Comparison of ENCODE assay signal across 25 mouse cellular contexts in the genomic region with DNA sequence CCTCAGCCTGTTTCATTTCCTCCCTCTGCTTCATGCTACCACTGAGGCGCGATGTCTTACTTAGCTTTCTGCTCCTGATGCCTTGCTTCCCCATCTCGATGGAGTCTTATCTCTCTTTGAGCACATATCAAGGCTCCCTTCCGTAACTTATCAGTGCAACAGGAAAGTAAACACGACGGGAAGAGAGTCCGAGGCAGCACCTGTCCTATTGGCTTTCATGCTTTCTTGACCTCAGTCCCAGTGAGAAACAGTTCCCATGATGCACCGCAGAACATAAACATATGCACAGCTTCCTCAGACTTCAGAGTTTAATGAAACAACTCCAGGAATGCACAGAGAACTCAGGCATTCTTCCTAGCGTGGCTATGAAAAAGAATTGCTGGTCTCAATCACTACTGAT.
A peak's percentile ranks its signal among the peaks of the same experiment; 100 is the strongest.
DNase-seq lines count a peak whose midpoint lies in the region; ATAC-seq and TF ChIP-seq lines count a peak whose summit lies in the region.
"Had no signal": no experiment of that assay in that cellular context is flagged by ENCODE, and none has a peak within 500 bp of the region (broad histone marks: within the 10 kb centered on the region; RNA-seq: fewer than 3 reads in every experiment).

No protein-coding gene starts in this region.

- no peaks in the 10 kb centered on the region for H3K27me3 ChIP-seq in heart, embryonic 11.5 days (ENCODE audit: control insufficient read depth, insufficient read depth, low read length)
- no peaks in the 10 kb centered on the region for H3K27me3 ChIP-seq in heart, adult 2 months (ENCODE audit: control insufficient read depth, insufficient read depth, low read length)
- H3K27me3 ChIP-seq in liver, embryonic 13.5 days = no peaks in the 10 kb centered on the region
- no peaks in the 10 kb centered on the region for H3K27me3 ChIP-seq in liver, embryonic 12.5 days (replicated peaks)
- no peaks in the 10 kb centered on the region for H3K27me3 ChIP-seq in intestine, postnatal 0 days (replicated peaks; ENCODE audit: control insufficient read depth, insufficient read depth, low read length)
- H3K27me3 ChIP-seq: CH12.LX; forebrain, embryonic 13.5 days; hindbrain, embryonic 12.5 days; neural tube, embryonic 15.5 days had no signal

- peak overlapping the region; percentile 15 for H3K4me2 ChIP-seq in heart, embryonic 11.5 days
- 0 out of 2 replicates have a peak overlapping the region, but pooled peaks have one; percentile 14 for H3K4me2 ChIP-seq in liver, embryonic 13.5 days
- no peak overlapping the region for H3K4me2 ChIP-seq in liver, embryonic 12.5 days
- peak overlapping the region; percentile 41 for H3K4me2 ChIP-seq in intestine, postnatal 0 days (replicated peaks; ENCODE audit: low read depth)
- H3K4me2 ChIP-seq: forebrain, embryonic 13.5 days; hindbrain, embryonic 12.5 days; neural tube, embryonic 15.5 days had no signal

- H3K36me3 ChIP-seq in heart, embryonic 11.5 days (ENCODE audit: control insufficient read depth, insufficient read depth, low read length) = no peaks in the 10 kb centered on the region
- H3K36me3 ChIP-seq in heart, adult 2 months (ENCODE audit: control insufficient read depth, insufficient read depth, low read length) = peaks cover 4% of the 10 kb centered on the region
- H3K36me3 ChIP-seq in liver, embryonic 13.5 days = no peaks in the 10 kb centered on the region
- H3K36me3 ChIP-seq in liver, embryonic 12.5 days = no peaks in the 10 kb centered on the region
- no peaks in the 10 kb centered on the region for H3K36me3 ChIP-seq in intestine, postnatal 0 days (ENCODE audit: control insufficient read depth, insufficient read depth)
- H3K36me3 ChIP-seq: hindbrain, embryonic 12.5 days; limb, embryonic 10.5 days; neural tube, embryonic 15.5 days had no signal

- no peak for TF ChIP-seq EP300 in heart, adult 2 months (IDR thresholded peaks at IDR 0.05; ENCODE audit: insufficient read depth, low read depth, low read length)

- intact Hi-C loops in heart, adult 2 months (cut with DNase I) = no loop called here

- no peak for TF ChIP-seq POLR2A in heart, adult 2 months (IDR thresholded peaks at IDR 0.05; ENCODE audit: insufficient read depth, low read depth, low read length)

- H3K9ac ChIP-seq in heart, embryonic 11.5 days (ENCODE audit: low read depth, low read length) = no peak overlapping the region
- H3K9ac ChIP-seq in heart, adult 2 months (ENCODE audit: low read depth, low read length) = no peak overlapping the region
- H3K9ac ChIP-seq in liver, embryonic 13.5 days = no peak overlapping the region
- H3K9ac ChIP-seq in liver, embryonic 12.5 days = no peak overlapping the region
- H3K9ac ChIP-seq in intestine, postnatal 0 days (ENCODE audit: low read depth, low read length) = no peak overlapping the region
- H3K9ac ChIP-seq: forebrain, embryonic 13.5 days; hindbrain, embryonic 12.5 days; liver, embryonic 14.5 days; neural tube, embryonic 15.5 days had no signal

- H3K4me3 ChIP-seq in heart, embryonic 11.5 days (ENCODE audit: low read depth, low read length) = no peak overlapping the region
- H3K4me3 ChIP-seq in heart, adult 2 months = no peak overlapping the region
- H3K4me3 ChIP-seq in liver, embryonic 13.5 days (replicated peaks) = no peak overlapping the region
- H3K4me3 ChIP-seq in liver, embryonic 12.5 days = no peak overlapping the region
- H3K4me3 ChIP-seq in intestine, postnatal 0 days (ENCODE audit: low read depth, low read length) = no peak overlapping the region
- H3K4me3 ChIP-seq: forebrain, embryonic 13.5 days; hindbrain, embryonic 12.5 days; limb, embryonic 10.5 days; megakaryocyte, embryonic 14.5 days; neural tube, embryonic 15.5 days had no signal

- H3K9me3 ChIP-seq in heart, embryonic 11.5 days (replicated peaks; ENCODE audit: control insufficient read depth, low read length) = no peaks in the 10 kb centered on the region
- H3K9me3 ChIP-seq in liver, embryonic 13.5 days (replicated peaks) = no peaks in the 10 kb centered on the region
- no peaks in the 10 kb centered on the region for H3K9me3 ChIP-seq in liver, embryonic 12.5 days (replicated peaks)
- no peaks in the 10 kb centered on the region for H3K9me3 ChIP-seq in intestine, postnatal 0 days (ENCODE audit: control insufficient read depth)
- H3K9me3 ChIP-seq: forebrain, embryonic 13.5 days; hindbrain, embryonic 12.5 days; limb, embryonic 10.5 days; megakaryocyte, embryonic 14.5 days; neural tube, embryonic 15.5 days had no signal

- peaks cover 9% of the 10 kb centered on the region for H3K79me2 ChIP-seq in heart, adult 2 months (replicated peaks; ENCODE audit: control insufficient read depth, insufficient read depth, low read length)

- WGBS in heart, embryonic 11.5 days (ENCODE audit: insufficient replicate concordance) = 24% methylated on average over 9 of the region's 9 CpGs
- WGBS in heart, adult 2 months = 30% methylated on average over 9 of the region's 9 CpGs
- WGBS in liver, embryonic 13.5 days (ENCODE audit: insufficient replicate concordance) = 19% methylated on average over 9 of the region's 9 CpGs
- 22% methylated on average over 9 of the region's 9 CpGs for WGBS in liver, embryonic 12.5 days (ENCODE audit: insufficient replicate concordance)
- WGBS in intestine, postnatal 0 days = 19% methylated on average over 9 of the region's 9 CpGs

- DNase-seq in heart, adult 2 months = no peak
- no peak for DNase-seq in liver, embryonic 13.5 days
- peak; percentile 74 for DNase-seq in yolk sac, embryonic 10.5 days (ENCODE audit: low spot score)
- DNase-seq in thymus, postnatal 4 days = no peak
- DNase-seq in left cerebral cortex, adult 9 months (ENCODE audit: low spot score in 2 of 2) = no peak
- DNase-seq: adrenal gland, postnatal 14 days; cerebellum, adult 11 months; gastrocnemius, postnatal 10 days; heart, adult 18-20 months; kidney, adult 11 months; kidney, postnatal 14 days; lung, postnatal 10 days; midbrain, embryonic 14.5 days; right cerebral cortex, postnatal 14 days; thymus, postnatal 36 days had no signal

- no peak overlapping the region; the same call in 1 of the 2 replicates for H3K27ac ChIP-seq in heart, embryonic 11.5 days (ENCODE audit: low read depth, low read length)
- H3K27ac ChIP-seq in heart, adult 2 months = no peak overlapping the region
- no peak overlapping the region for H3K27ac ChIP-seq in liver, embryonic 13.5 days
- no peak overlapping the region for H3K27ac ChIP-seq in liver, embryonic 12.5 days
- no peak overlapping the region for H3K27ac ChIP-seq in intestine, postnatal 0 days (ENCODE audit: low read depth, low read length)
- H3K27ac ChIP-seq: forebrain, embryonic 13.5 days; hindbrain, embryonic 12.5 days; limb, embryonic 10.5 days; liver, embryonic 14.5 days; neural tube, embryonic 15.5 days had no signal

- H3K4me1 ChIP-seq in heart, embryonic 11.5 days (ENCODE audit: control insufficient read depth, insufficient read depth, low read length) = peaks cover 65% of the 10 kb centered on the region
- H3K4me1 ChIP-seq in heart, adult 2 months (ENCODE audit: control insufficient read depth, insufficient read depth, low read length) = peaks cover 24% of the 10 kb centered on the region
- H3K4me1 ChIP-seq in liver, embryonic 13.5 days (replicated peaks) = peaks cover 27% of the 10 kb centered on the region
- H3K4me1 ChIP-seq in liver, embryonic 12.5 days = peaks cover 29% of the 10 kb centered on the region; the same call in 1 of the 2 replicates
- no peaks in the 10 kb centered on the region; the same call in 1 of the 2 replicates for H3K4me1 ChIP-seq in intestine, postnatal 0 days (replicated peaks; ENCODE audit: control insufficient read depth, insufficient read depth, low read length)
- H3K4me1 ChIP-seq: megakaryocyte, embryonic 14.5 days had no signal

- no peak for TF ChIP-seq CTCF in heart, adult 2 months (IDR thresholded peaks at IDR 0.05)
- TF ChIP-seq CTCF in intestine, postnatal 0 days (IDR thresholded peaks at IDR 0.05; ENCODE audit: low read depth) = no peak

- ATAC-seq in heart, embryonic 11.5 days (replicated peaks; ENCODE audit: insufficient number of reproducible peaks, low FRiP score, low TSS enrichment) = no peak
- no peak for ATAC-seq in liver, embryonic 13.5 days (ENCODE audit: low read depth)
- ATAC-seq in liver, embryonic 12.5 days = no peak
- peak; percentile 63; the same call in 1 of the 2 replicates for ATAC-seq in intestine, postnatal 0 days
- ATAC-seq: forebrain, embryonic 13.5 days had no signal
